22 mouse cellular contexts compared by ENCODE assay signal in genomic region chr17:5413350-5413749, GRCm38 (mm10). TPM values are rescaled to one million over a fixed set of nuclear protein-coding genes. Genes with fewer than 3 reads are reported as not detected.
"Had no signal": no experiment of that assay in that cellular context is flagged by ENCODE, and none has a peak within 500 bp of the region (broad histone marks: within the 10 kb centered on the region; RNA-seq: fewer than 3 reads in every experiment).

No protein-coding gene starts in this region.

- H3K36me3 ChIP-seq: midbrain, embryonic 15.5 days had no signal

- H3K4me1 ChIP-seq: limb, embryonic 12.5 days; limb, embryonic 15.5 days; midbrain, embryonic 12.5 days; midbrain, embryonic 15.5 days; neural tube, embryonic 15.5 days had no signal

- H3K9me3 ChIP-seq: limb, embryonic 12.5 days; limb, embryonic 15.5 days; midbrain, embryonic 12.5 days; midbrain, embryonic 15.5 days; neural tube, embryonic 12.5 days; neural tube, embryonic 15.5 days had no signal

- DNase-seq: kidney, adult 18-20 months; kidney, adult 9 months; kidney, postnatal 14 days; kidney, postnatal 4 days; left cerebral cortex, postnatal 4 days; lung, embryonic 14.5 days; right cerebral cortex, adult 18-20 months; right cerebral cortex, postnatal 14 days; right cerebral cortex, postnatal 4 days; thymus, adult 18-20 months; thymus, postnatal 14 days; thymus, postnatal 4 days had no signal

- H3K27ac ChIP-seq: limb, embryonic 12.5 days; limb, embryonic 15.5 days; macrophage; midbrain, embryonic 12.5 days; midbrain, embryonic 15.5 days; neural tube, embryonic 12.5 days; neural tube, embryonic 15.5 days had no signal

- H3K9ac ChIP-seq: limb, embryonic 12.5 days; limb, embryonic 15.5 days; lung, embryonic 14.5 days; midbrain, embryonic 12.5 days; midbrain, embryonic 15.5 days; neural tube, embryonic 12.5 days; neural tube, embryonic 15.5 days had no signal

- H3K4me2 ChIP-seq: limb, embryonic 12.5 days; limb, embryonic 15.5 days; lung, embryonic 14.5 days; midbrain, embryonic 12.5 days; midbrain, embryonic 15.5 days; neural tube, embryonic 12.5 days; neural tube, embryonic 15.5 days had no signal

- ATAC-seq: lung, postnatal 0 days; midbrain, embryonic 15.5 days had no signal

- H3K4me3 ChIP-seq: limb, embryonic 12.5 days; limb, embryonic 15.5 days; midbrain, embryonic 12.5 days; midbrain, embryonic 15.5 days; neural tube, embryonic 12.5 days; neural tube, embryonic 15.5 days had no signal

- H3K27me3 ChIP-seq: limb, embryonic 12.5 days; limb, embryonic 15.5 days; midbrain, embryonic 12.5 days; midbrain, embryonic 15.5 days; neural tube, embryonic 12.5 days; neural tube, embryonic 15.5 days had no signal

RNA-seq across cellular contexts. Expression of gene Ldhal6b, which starts 5.2 kb away (rescaled TPM):
- polyA plus RNA-seq: kidney, embryonic 16.5 days; limb, embryonic 12.5 days; limb, embryonic 15.5 days; lung, embryonic 14.5 days; lung, postnatal 0 days; midbrain, embryonic 15.5 days; neural tube, embryonic 12.5 days; neural tube, embryonic 15.5 days; stomach, embryonic 16.5 days had no signal
